9 mouse cellular contexts compared by ENCODE assay signal in the genomic region with DNA sequence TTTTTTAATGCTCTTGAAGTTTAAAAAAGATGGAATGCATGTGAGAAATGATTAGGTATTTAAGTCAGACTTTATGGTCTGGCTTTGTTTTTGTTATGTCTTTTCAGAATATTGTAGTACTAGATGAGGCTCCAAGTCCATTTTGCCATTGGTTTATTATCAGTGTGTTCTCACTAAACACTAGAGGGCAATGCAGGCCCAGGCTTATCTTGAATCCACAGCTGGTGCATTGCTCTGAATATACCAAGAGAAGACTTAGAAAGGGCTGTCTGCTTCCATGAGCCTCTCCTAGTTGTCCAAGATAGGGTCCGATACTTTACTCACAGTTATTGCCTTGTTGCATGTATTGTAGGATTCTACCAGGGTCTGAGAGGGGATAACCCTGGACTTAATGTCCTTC.
A peak's percentile ranks its signal among the peaks of the same experiment; 100 is the strongest.
DNase-seq lines count a peak whose midpoint lies in the region; ATAC-seq and TF ChIP-seq lines count a peak whose summit lies in the region.
"Had no signal": no experiment of that assay in that cellular context is flagged by ENCODE, and none has a peak within 500 bp of the region (broad histone marks: within the 10 kb centered on the region; RNA-seq: fewer than 3 reads in every experiment).

No protein-coding gene starts in this region.

- no peak overlapping the region for H3K27ac ChIP-seq in midbrain, postnatal 0 days (ENCODE audit: low read depth, low read length)
- no peak overlapping the region for H3K27ac ChIP-seq in midbrain, embryonic 16.5 days (ENCODE audit: low read length)
- H3K27ac ChIP-seq in stomach, postnatal 0 days (replicated peaks) = no peak overlapping the region
- no peak overlapping the region for H3K27ac ChIP-seq in neural tube, embryonic 15.5 days (replicated peaks)

- H3K9ac ChIP-seq in midbrain, postnatal 0 days (replicated peaks; ENCODE audit: low read length, poor library complexity, severe bottlenecking) = no peak overlapping the region
- H3K9ac ChIP-seq in midbrain, embryonic 16.5 days (ENCODE audit: low read depth, low read length) = no peak overlapping the region
- H3K9ac ChIP-seq in stomach, postnatal 0 days (ENCODE audit: low read length) = no peak overlapping the region
- no peak overlapping the region for H3K9ac ChIP-seq in neural tube, embryonic 15.5 days (replicated peaks)

- H3K4me1 ChIP-seq in midbrain, postnatal 0 days (ENCODE audit: insufficient read depth, low read length) = no peaks in the 10 kb centered on the region
- no peaks in the 10 kb centered on the region for H3K4me1 ChIP-seq in midbrain, embryonic 16.5 days (ENCODE audit: control insufficient read depth, insufficient read depth, low read length)
- H3K4me1 ChIP-seq in stomach, postnatal 0 days (replicated peaks; ENCODE audit: control insufficient read depth, insufficient read depth) = no peaks in the 10 kb centered on the region
- H3K4me1 ChIP-seq in neural tube, embryonic 15.5 days = no peaks in the 10 kb centered on the region
- H3K4me1 ChIP-seq: megakaryocyte, embryonic 14.5 days had no signal

- 91% methylated on average over 1 of the region's 1 CpGs for WGBS in midbrain, postnatal 0 days
- WGBS in midbrain, embryonic 16.5 days = 92% methylated on average over 1 of the region's 1 CpGs
- WGBS in stomach, postnatal 0 days = 79% methylated on average over 1 of the region's 1 CpGs
- WGBS in neural tube, embryonic 15.5 days = 95% methylated on average over 1 of the region's 1 CpGs

- no peaks in the 10 kb centered on the region for H3K9me3 ChIP-seq in midbrain, postnatal 0 days (ENCODE audit: low read length)
- H3K9me3 ChIP-seq in midbrain, embryonic 16.5 days (replicated peaks; ENCODE audit: control insufficient read depth, low read length, poor library complexity, severe bottlenecking) = no peaks in the 10 kb centered on the region
- no peaks in the 10 kb centered on the region for H3K9me3 ChIP-seq in stomach, postnatal 0 days (ENCODE audit: control insufficient read depth, low read length)
- no peaks in the 10 kb centered on the region for H3K9me3 ChIP-seq in neural tube, embryonic 15.5 days (replicated peaks)

- peak; percentile 95 for ATAC-seq in frontal cortex, adult (ENCODE audit: low TSS enrichment)
- ATAC-seq in midbrain, postnatal 0 days (ENCODE audit: low FRiP score) = no peak
- no peak for ATAC-seq in midbrain, embryonic 16.5 days
- ATAC-seq in stomach, postnatal 0 days (ENCODE audit: low FRiP score, low TSS enrichment) = no peak
- no peak for ATAC-seq in neural tube, embryonic 15.5 days (ENCODE audit: low FRiP score)

- no peak for TF ChIP-seq EP300 in stomach, postnatal 0 days (optimal IDR thresholded peaks at IDR 0.05)

- H3K36me3 ChIP-seq in midbrain, postnatal 0 days (ENCODE audit: insufficient read depth, low read length) = no peaks in the 10 kb centered on the region
- no peaks in the 10 kb centered on the region for H3K36me3 ChIP-seq in midbrain, embryonic 16.5 days (ENCODE audit: control insufficient read depth, insufficient read depth, low read length)
- no peaks in the 10 kb centered on the region for H3K36me3 ChIP-seq in stomach, postnatal 0 days (ENCODE audit: control insufficient read depth, insufficient read depth, low read length)
- H3K36me3 ChIP-seq in neural tube, embryonic 15.5 days = no peaks in the 10 kb centered on the region

- no peaks in the 10 kb centered on the region for H3K27me3 ChIP-seq in midbrain, postnatal 0 days (ENCODE audit: insufficient read depth, low read length)
- no peaks in the 10 kb centered on the region for H3K27me3 ChIP-seq in midbrain, embryonic 16.5 days (ENCODE audit: control insufficient read depth, insufficient read depth, low read depth, low read length)
- H3K27me3 ChIP-seq in stomach, postnatal 0 days (ENCODE audit: control insufficient read depth, insufficient read depth, low read length) = no peaks in the 10 kb centered on the region
- no peaks in the 10 kb centered on the region for H3K27me3 ChIP-seq in neural tube, embryonic 15.5 days (replicated peaks)
- H3K27me3 ChIP-seq: megakaryocyte, embryonic 14.5 days had no signal

- no peak for DNase-seq in frontal cortex, postnatal 25 days (ENCODE audit: low spot score in 2 of 2)
- DNase-seq in midbrain, postnatal 0 days (ENCODE audit: low spot score) = peak; percentile 76
- peak; percentile 24 to 50 for DNase-seq in layer of hippocampus, postnatal 10 days (ENCODE audit: low spot score in 2 of 2)
- no peak for DNase-seq in stomach, postnatal 0 days (ENCODE audit: low spot score)
- DNase-seq in kidney, postnatal 14 days = no peak

- peak; percentile 56 for TF ChIP-seq CTCF in midbrain, postnatal 0 days (IDR thresholded peaks at IDR 0.05)
- peak; percentile 68 for TF ChIP-seq CTCF in stomach, postnatal 0 days (IDR thresholded peaks at IDR 0.05; ENCODE audit: low read depth)

- no peak overlapping the region for H3K4me2 ChIP-seq in midbrain, postnatal 0 days (ENCODE audit: low read depth, low read length, poor library complexity, severe bottlenecking)
- no peak overlapping the region for H3K4me2 ChIP-seq in midbrain, embryonic 16.5 days (ENCODE audit: low read length)
- no peak overlapping the region for H3K4me2 ChIP-seq in stomach, postnatal 0 days (replicated peaks; ENCODE audit: low read depth)
- H3K4me2 ChIP-seq in neural tube, embryonic 15.5 days = no peak overlapping the region

- H3K4me3 ChIP-seq in midbrain, postnatal 0 days (ENCODE audit: low read depth, low read length) = no peak overlapping the region
- H3K4me3 ChIP-seq in midbrain, embryonic 16.5 days (ENCODE audit: low read depth, low read length) = no peak overlapping the region
- H3K4me3 ChIP-seq in stomach, postnatal 0 days (ENCODE audit: low read depth, low read length) = no peak overlapping the region
- H3K4me3 ChIP-seq in neural tube, embryonic 15.5 days (replicated peaks) = no peak overlapping the region
- H3K4me3 ChIP-seq: megakaryocyte, embryonic 14.5 days had no signal

Comparison
In these comparisons a context has a peak if more than half of its experiments do, and no peak if none do; other contexts are left out.
1. DNase-seq: peak in midbrain, postnatal 0 days (single experiment) and layer of hippocampus, postnatal 10 days (2 of 2); none in frontal cortex, postnatal 25 days (0 of 2), stomach, postnatal 0 days (single experiment) and kidney, postnatal 14 days (single experiment).